Mouse (Mus musculus): ENCODE results near the gene Hoxd8. TPM values are rescaled to one million over a fixed set of nuclear protein-coding genes. Genes with fewer than 3 reads are reported as not detected.

Hoxd8 gene
- polyA plus RNA-seq, 1 experiment from 2014 or later, result 0.07 TPM

- Histone ChIP-seq H3K27ac (replicated peaks) (no peak overlapping the region), H3K36me3 (no peaks in the 10 kb centered on the region), H3K4me1 (peaks cover 14% of the 10 kb centered on the region), H3K9me3 (no peaks in the 10 kb centered on the region), H3K4me3 (peak overlapping the region; percentile 29; the same call in 1 of the 2 replicates), H3K27me3 (replicated peaks) (peaks cover 100% of the 10 kb centered on the region), H3K4me2 (peak overlapping the region; percentile 53; the same call in 1 of the 2 replicates), H3K9ac (no peak overlapping the region)
- no peak for ATAC-seq (ENCODE audit: extremely low read depth, insufficient number of reproducible peaks, low FRiP score, low TSS enrichment)
- 3% methylated on average over 27 of the region's 27 CpGs for WGBS
Measured at GRCm38 (mm10) chr2:74734996-74735811, 30.8 kb downstream of the Hoxd8 start.

- Histone ChIP-seq H3K4me2 (peak overlapping the region; percentile 53), H3K4me1 (peaks cover 19% of the 10 kb centered on the region), H3K27me3 (replicated peaks) (peaks cover 99% of the 10 kb centered on the region), H3K36me3 (no peaks in the 10 kb centered on the region), H3K9ac (0 out of 2 replicates have a peak overlapping the region, but pooled peaks have one; percentile 24), H3K4me3 (peak overlapping the region; percentile 29), H3K9me3 (no peaks in the 10 kb centered on the region), H3K27ac (replicated peaks) (no peak overlapping the region)
- WGBS, result under 1% methylated on average over 42 of the region's 42 CpGs
- no peak for ATAC-seq (ENCODE audit: extremely low read depth, insufficient number of reproducible peaks, low FRiP score, low TSS enrichment)
Measured at GRCm38 (mm10) chr2:74735851-74736687, 31.7 kb downstream of the Hoxd8 start.

- H3K36me3 ChIP-seq, result no peaks in the 10 kb centered on the region
- H3K27me3 ChIP-seq (replicated peaks), result peaks cover 99% of the 10 kb centered on the region
- ATAC-seq (ENCODE audit: extremely low read depth, insufficient number of reproducible peaks, low FRiP score, low TSS enrichment), result no peak
- H3K9ac ChIP-seq, result no peak overlapping the region
- no peaks in the 10 kb centered on the region for H3K9me3 ChIP-seq
- H3K4me1 ChIP-seq, result peaks cover 19% of the 10 kb centered on the region
- WGBS, result 4% methylated on average over 15 of the region's 15 CpGs
- H3K4me2 ChIP-seq, result no peak overlapping the region
- H3K4me3 ChIP-seq, result peak overlapping the region; percentile 29
- H3K27ac ChIP-seq (replicated peaks), result no peak overlapping the region
Measured at GRCm38 (mm10) chr2:74736688-74737577, 32.5 kb downstream of the Hoxd8 start.

- Histone ChIP-seq H3K27me3 (replicated peaks) (peaks cover 99% of the 10 kb centered on the region), H3K4me1 (peaks cover 14% of the 10 kb centered on the region), H3K9me3 (no peaks in the 10 kb centered on the region), H3K4me2 (no peak overlapping the region), H3K4me3 (0 out of 2 replicates have a peak overlapping the region, but pooled peaks have one; percentile 8), H3K9ac (no peak overlapping the region), H3K36me3 (no peaks in the 10 kb centered on the region), H3K27ac (replicated peaks) (no peak overlapping the region)
- no peak for ATAC-seq (ENCODE audit: extremely low read depth, insufficient number of reproducible peaks, low FRiP score, low TSS enrichment)
- WGBS, result 6% methylated on average over 7 of the region's 7 CpGs
Measured at GRCm38 (mm10) chr2:74737578-74738070, 33.2 kb downstream of the Hoxd8 start.

- Histone ChIP-seq H3K4me3 (no peak overlapping the region), H3K36me3 (no peaks in the 10 kb centered on the region), H3K9me3 (no peaks in the 10 kb centered on the region), H3K9ac (no peak overlapping the region), H3K4me1 (peaks cover 12% of the 10 kb centered on the region), H3K27me3 (replicated peaks) (peaks cover 99% of the 10 kb centered on the region), H3K4me2 (no peak overlapping the region), H3K27ac (replicated peaks) (no peak overlapping the region)
- 2% methylated on average over 20 of the region's 20 CpGs for WGBS
- no peak for ATAC-seq (ENCODE audit: extremely low read depth, insufficient number of reproducible peaks, low FRiP score, low TSS enrichment)
Measured at GRCm38 (mm10) chr2:74738623-74739475, 34.4 kb downstream of the Hoxd8 start.

GRCm38 (mm10) chr2:74739476-74739800 is 35.0 kb downstream of the Hoxd8 start:
- Histone ChIP-seq H3K9me3 (no peaks in the 10 kb centered on the region), H3K36me3 (no peaks in the 10 kb centered on the region), H3K9ac (no peak overlapping the region), H3K27ac (replicated peaks) (no peak overlapping the region), H3K27me3 (replicated peaks) (peaks cover 99% of the 10 kb centered on the region), H3K4me3 (no peak overlapping the region), H3K4me2 (no peak overlapping the region), H3K4me1 (peaks cover 12% of the 10 kb centered on the region)
- no peak for ATAC-seq (ENCODE audit: extremely low read depth, insufficient number of reproducible peaks, low FRiP score, low TSS enrichment)
- WGBS, result 9% methylated on average over 2 of the region's 2 CpGs

- Histone ChIP-seq H3K27ac (replicated peaks) (no peak overlapping the region), H3K36me3 (no peaks in the 10 kb centered on the region), H3K4me2 (peak overlapping the region; percentile 48; the same call in 1 of the 2 replicates), H3K4me1 (peaks cover 12% of the 10 kb centered on the region), H3K9me3 (no peaks in the 10 kb centered on the region), H3K9ac (no peak overlapping the region), H3K4me3 (peak overlapping the region; percentile 24; the same call in 1 of the 2 replicates), H3K27me3 (replicated peaks) (peaks cover 99% of the 10 kb centered on the region)
- 4% methylated on average over 14 of the region's 14 CpGs for WGBS
- ATAC-seq (ENCODE audit: extremely low read depth, insufficient number of reproducible peaks, low FRiP score, low TSS enrichment), result no peak
Measured at GRCm38 (mm10) chr2:74739869-74740268, 35.5 kb downstream of the Hoxd8 start.

GRCm38 (mm10) chr2:74740311-74741091 is 36.1 kb downstream of the Hoxd8 start:
- Histone ChIP-seq H3K9me3 (no peaks in the 10 kb centered on the region), H3K27me3 (replicated peaks) (peaks cover 99% of the 10 kb centered on the region), H3K9ac (no peak overlapping the region), H3K4me3 (peak overlapping the region; percentile 24), H3K4me2 (peak overlapping the region; percentile 48), H3K4me1 (peaks cover 12% of the 10 kb centered on the region), H3K36me3 (no peaks in the 10 kb centered on the region), H3K27ac (replicated peaks) (no peak overlapping the region)
- 2% methylated on average over 43 of the region's 43 CpGs for WGBS
- ATAC-seq (ENCODE audit: extremely low read depth, insufficient number of reproducible peaks, low FRiP score, low TSS enrichment), result no peak

- H3K4me1 ChIP-seq, result peaks cover 8% of the 10 kb centered on the region
- H3K4me3 ChIP-seq, result no peak overlapping the region
- no peaks in the 10 kb centered on the region for H3K36me3 ChIP-seq
- peaks cover 99% of the 10 kb centered on the region for H3K27me3 ChIP-seq (replicated peaks)
- H3K4me2 ChIP-seq, result no peak overlapping the region
- no peak for ATAC-seq (ENCODE audit: extremely low read depth, insufficient number of reproducible peaks, low FRiP score, low TSS enrichment)
- no peaks in the 10 kb centered on the region for H3K9me3 ChIP-seq
- no peak overlapping the region for H3K27ac ChIP-seq (replicated peaks)
- H3K9ac ChIP-seq, result no peak overlapping the region
- WGBS, result 43% methylated on average over 2 of the region's 3 CpGs
Measured at GRCm38 (mm10) chr2:74741252-74741978, 37.0 kb downstream of the Hoxd8 start.
